Mouse (Mus musculus): ENCODE results near the gene Cda.

Cda gene

DNA sequence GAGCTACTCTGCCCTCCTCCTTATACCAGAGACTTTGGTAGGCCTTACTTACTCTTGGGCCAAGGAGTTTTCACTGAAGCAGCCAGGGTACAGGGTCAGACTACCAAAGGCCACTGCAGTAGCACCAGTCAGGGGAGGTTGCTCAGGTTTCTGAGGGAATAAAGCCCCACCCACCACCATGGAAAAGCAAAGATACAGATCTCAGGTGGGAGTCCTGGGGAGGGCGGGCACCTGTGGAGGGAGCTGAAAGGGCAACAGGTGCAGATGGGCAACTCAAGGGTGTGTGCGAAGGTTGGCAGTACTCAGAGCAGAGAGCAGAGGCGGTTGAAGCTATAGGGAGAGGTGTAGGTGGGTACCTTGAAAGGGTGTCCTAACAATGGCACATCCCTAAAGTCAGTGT, 64.8 kb downstream of the Cda start:
- DNase-seq: no peak

DNA sequence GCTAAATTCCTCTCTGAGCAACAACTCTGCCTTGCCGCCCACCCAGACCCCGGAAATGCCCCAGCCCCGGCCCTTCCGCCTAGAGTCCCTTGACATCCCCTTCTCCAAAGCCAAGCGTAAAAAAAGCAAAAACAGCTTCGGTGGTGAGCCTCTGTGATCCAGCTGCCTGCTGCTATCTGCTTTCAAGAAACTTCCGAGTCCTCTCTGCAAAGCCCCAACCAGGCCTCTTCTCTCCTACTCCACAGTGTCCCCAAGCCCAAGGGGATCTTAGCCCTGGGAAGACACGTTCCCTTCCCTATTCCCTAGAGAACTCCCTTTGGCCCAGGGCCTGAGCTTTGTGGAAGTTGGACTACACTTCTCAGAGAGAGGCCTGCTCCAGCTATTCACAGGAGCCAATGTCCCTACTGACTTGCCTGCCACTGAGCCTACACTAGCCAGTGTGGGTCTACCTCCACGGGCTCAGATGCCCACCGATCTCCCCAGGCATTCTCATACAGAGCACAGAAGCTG, 66.5 kb downstream of the Cda start:
- DNase-seq: no peak

DNA sequence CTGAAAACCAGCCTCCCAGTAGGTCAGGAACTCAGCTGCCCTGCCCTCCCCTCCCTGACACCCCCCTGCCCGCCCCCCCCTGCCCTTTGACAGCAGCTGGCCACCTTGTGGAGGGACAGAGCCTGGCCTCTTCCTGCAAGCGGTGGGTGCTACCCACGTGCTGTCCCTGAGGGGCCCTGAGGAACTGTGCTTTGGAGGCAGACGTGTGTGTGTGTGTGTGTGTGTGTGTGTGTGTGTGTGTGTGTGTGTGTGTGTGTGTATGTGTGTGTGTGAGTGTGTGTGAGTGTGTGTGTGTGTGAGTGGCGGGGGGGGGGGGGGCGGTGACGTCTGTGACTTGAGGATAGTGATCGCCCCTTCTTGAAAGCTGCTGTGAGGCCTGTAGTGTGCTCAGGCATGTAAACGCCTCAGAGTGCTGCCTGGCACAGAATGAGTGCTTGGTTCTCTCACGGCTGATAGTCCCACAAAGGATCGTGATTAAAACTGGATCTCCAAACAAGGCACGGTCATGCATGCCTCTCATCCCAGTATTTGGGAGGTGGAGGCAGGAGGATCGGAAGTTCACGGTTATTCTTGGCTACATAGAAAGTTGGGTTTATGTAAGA, 73.7 kb downstream of the Cda start:
- DNase-seq: no peak

DNA sequence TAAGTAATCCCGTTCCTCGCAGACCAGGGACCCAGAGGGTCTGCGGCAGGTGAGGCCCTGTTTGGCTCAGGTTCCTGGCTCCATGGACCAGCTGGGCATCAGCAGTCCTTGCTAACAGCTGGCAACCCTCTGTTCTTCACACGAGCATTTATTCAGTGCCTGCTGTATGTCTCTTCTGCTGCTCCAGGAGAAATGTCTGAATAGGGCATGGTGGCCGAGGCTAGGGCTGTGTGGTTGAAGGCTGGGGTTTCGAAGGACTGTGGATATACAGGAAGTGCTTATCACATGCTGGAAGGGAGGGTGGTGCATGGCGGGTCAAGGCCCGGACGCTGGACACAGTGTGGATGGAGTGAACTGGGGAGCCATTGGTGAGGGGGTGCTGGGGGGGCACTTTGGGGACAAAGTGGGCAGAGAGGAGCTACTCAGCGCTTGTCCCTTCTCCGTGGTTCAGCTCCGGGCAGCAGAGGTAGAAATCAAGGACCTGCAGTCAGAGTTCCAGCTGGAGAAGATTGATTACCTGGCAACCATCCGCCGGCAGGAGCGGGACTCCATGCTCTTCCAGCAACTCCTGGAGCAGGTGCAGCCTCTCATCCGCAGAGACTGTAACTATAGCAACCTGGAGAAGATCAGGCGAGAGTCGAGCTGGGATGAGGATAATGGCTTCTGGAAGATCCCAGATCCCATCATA, 74.4 kb downstream of the Cda start:
- peak in 1 of 2 experiments; percentile 16 for DNase-seq

DNA sequence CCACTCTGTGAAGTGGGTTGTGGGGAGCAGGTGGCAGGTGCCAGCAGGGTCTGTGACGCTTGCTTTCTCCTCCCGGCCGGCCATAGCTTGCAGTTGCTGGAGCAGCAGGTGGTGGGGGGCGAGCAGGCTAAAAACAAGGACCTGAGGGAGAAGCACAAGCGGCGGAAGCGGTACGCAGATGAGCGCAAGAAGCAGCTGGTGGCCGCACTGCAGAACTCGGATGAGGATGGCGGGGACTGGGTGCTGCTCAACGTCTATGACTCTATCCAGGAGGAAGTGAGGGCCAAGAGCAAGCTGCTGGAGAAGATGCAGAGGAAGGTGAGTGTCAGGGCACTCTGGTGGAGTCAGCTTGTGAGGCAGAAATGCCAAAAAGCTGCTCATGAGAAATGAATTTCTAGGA, 75.8 kb downstream of the Cda start:
- DNase-seq: no peak

DNA sequence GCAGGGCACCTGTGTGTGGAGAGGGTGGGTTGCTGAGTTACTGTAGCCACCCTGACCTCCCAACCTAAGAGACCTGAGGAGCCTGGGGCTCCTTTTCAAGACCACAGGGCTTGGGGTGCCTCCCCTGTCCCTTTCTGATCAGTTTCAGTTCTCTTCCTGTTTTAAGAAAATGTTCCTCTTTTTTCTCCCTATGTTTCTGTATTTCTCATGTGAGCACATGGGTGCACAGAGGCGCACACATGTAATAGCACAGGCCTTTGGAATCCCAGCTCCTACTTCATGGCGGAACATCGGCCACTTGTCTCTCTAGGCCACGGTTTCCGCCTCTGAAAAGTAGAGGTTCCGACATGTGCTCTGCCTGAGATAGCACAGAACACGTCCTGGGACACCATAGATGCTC, 79.1 kb downstream of the Cda start:
- no peak for DNase-seq

All from lung, postnatal 4 days (tissue).